Mouse (Mus musculus): ENCODE results near the gene Dtx3.
"Not testable (repeated sequence)": the region's sequence is repeated elsewhere in the genome, so short reads cannot be mapped to it uniquely, and the experiment has no call there.

Dtx3 gene

GRCm38 (mm10) chr10:127166771-127167613 is 28.5 kb downstream of the Dtx3 start:
- no peak for DNase-seq (ENCODE audit: low read depth, low spot score)

GRCm38 (mm10) chr10:127166404-127166715 is 29.2 kb downstream of the Dtx3 start:
- no peak for DNase-seq (ENCODE audit: low read depth, low spot score)

GRCm38 (mm10) chr10:127165654-127166403 is 29.7 kb downstream of the Dtx3 start:
- no peak for DNase-seq (ENCODE audit: low read depth, low spot score)

- no peak for DNase-seq (ENCODE audit: low read depth, low spot score)
These were observed 30.2 kb downstream of the Dtx3 start for GRCm38 (mm10) chr10:127165354-127165653.

GRCm38 (mm10) chr10:127164631-127165353 is 30.7 kb downstream of the Dtx3 start, which contains the start of gene B4galnt1:
TSS of gene B4galnt1 (plus strand) at chr10:127165225.
- peak; percentile 47 for DNase-seq (ENCODE audit: low read depth, low spot score)

- DNase-seq (ENCODE audit: low read depth, low spot score), result no peak
These were observed 31.3 kb downstream of the Dtx3 start for GRCm38 (mm10) chr10:127164190-127164589.

GRCm38 (mm10) chr10:127162771-127163261 is 32.7 kb downstream of the Dtx3 start:
- not testable (repeated sequence) for DNase-seq (ENCODE audit: low read depth, low spot score)

- no peak for DNase-seq (ENCODE audit: low read depth, low spot score)
These were observed 34.8 kb downstream of the Dtx3 start for GRCm38 (mm10) chr10:127160728-127161127.

GRCm38 (mm10) chr10:127160081-127160480 is 35.4 kb downstream of the Dtx3 start:
- DNase-seq (ENCODE audit: low read depth, low spot score), result no peak

- no peak for DNase-seq (ENCODE audit: low read depth, low spot score)
These were observed 37.1 kb downstream of the Dtx3 start for GRCm38 (mm10) chr10:127158471-127158870.

GRCm38 (mm10) chr10:127156511-127156910 is 39.0 kb downstream of the Dtx3 start:
- DNase-seq (ENCODE audit: low read depth, low spot score), result no peak

- no peak for DNase-seq (ENCODE audit: low read depth, low spot score)
These were observed 39.4 kb downstream of the Dtx3 start for GRCm38 (mm10) chr10:127156089-127156488.

- no peak for DNase-seq (ENCODE audit: low read depth, low spot score)
These were observed 40.9 kb downstream of the Dtx3 start for GRCm38 (mm10) chr10:127154652-127155051.

GRCm38 (mm10) chr10:127154241-127154640 is 41.3 kb downstream of the Dtx3 start:
- no peak for DNase-seq (ENCODE audit: low read depth, low spot score)

- DNase-seq (ENCODE audit: low read depth, low spot score), result no peak
These were observed 42.2 kb downstream of the Dtx3 start for GRCm38 (mm10) chr10:127153323-127153722.

GRCm38 (mm10) chr10:127152556-127152955 is 43.0 kb downstream of the Dtx3 start:
- DNase-seq (ENCODE audit: low read depth, low spot score), result not testable (repeated sequence)

- not testable (repeated sequence) for DNase-seq (ENCODE audit: low read depth, low spot score)
These were observed 44.3 kb downstream of the Dtx3 start for GRCm38 (mm10) chr10:127151233-127151632.

GRCm38 (mm10) chr10:127150471-127150872 is 45.1 kb downstream of the Dtx3 start:
- peak; percentile 66 for DNase-seq (ENCODE audit: low read depth, low spot score)

- no peak for DNase-seq (ENCODE audit: low read depth, low spot score)
These were observed 48.4 kb downstream of the Dtx3 start for GRCm38 (mm10) chr10:127147135-127147534.

- DNase-seq (ENCODE audit: low read depth, low spot score), result no peak
These were observed 50.2 kb downstream of the Dtx3 start for GRCm38 (mm10) chr10:127145303-127145702.

GRCm38 (mm10) chr10:127144536-127144935 is 51.0 kb downstream of the Dtx3 start:
- no peak for DNase-seq (ENCODE audit: low read depth, low spot score)

- no peak for DNase-seq (ENCODE audit: low read depth, low spot score)
These were observed 52.3 kb downstream of the Dtx3 start for GRCm38 (mm10) chr10:127143228-127143627.

Data from 3T3-L1 (cell line).